Mouse (Mus musculus) activated CD4-positive, CD25-positive, alpha-beta regulatory T cell, adult 4 months (primary cell): ENCODE data around the gene Trappc2l. TPM values are rescaled to one million over a fixed set of nuclear protein-coding genes. Genes with fewer than 3 reads are reported as not detected.

Experiments used
- ATAC-seq: one replicate; pipeline ENCODE4 v1.8.0; 2017
- polyA plus RNA-seq, 2 experiments: library from polyadenylated mRNA; unstranded; fragments of 100-300 nt; shearing (Covaris generic); gene quantifications; one replicate each; pipeline ENCODE4 v1.2.1; 2017

Trappc2l gene
- polyA plus RNA-seq, 2 experiments from 2014 or later: 46.3 to 78.4 TPM

- ATAC-seq: no peak
These were observed 46.8 kb downstream of the Trappc2l start for GRCm38 (mm10) chr8:122658149-122658806.

GRCm38 (mm10) chr8:122658807-122659160 lies 47.3 kb downstream of the Trappc2l start:
- no peak for ATAC-seq

GRCm38 (mm10) chr8:122660022-122660421 lies 48.6 kb downstream of the Trappc2l start:
- no peak for ATAC-seq

- ATAC-seq: no peak
These were observed 49.7 kb downstream of the Trappc2l start for GRCm38 (mm10) chr8:122661138-122661537.

- no peak for ATAC-seq
These were observed 50.5 kb downstream of the Trappc2l start for GRCm38 (mm10) chr8:122661894-122662293.

GRCm38 (mm10) chr8:122663106-122663505 lies 51.7 kb downstream of the Trappc2l start:
- no peak for ATAC-seq

GRCm38 (mm10) chr8:122663670-122664069 lies 52.2 kb downstream of the Trappc2l start:
- no peak for ATAC-seq

GRCm38 (mm10) chr8:122665221-122665620 lies 53.8 kb downstream of the Trappc2l start:
- no peak for ATAC-seq

GRCm38 (mm10) chr8:122665667-122666316 lies 54.4 kb downstream of the Trappc2l start:
- no peak for ATAC-seq

Other genes with a start within 250 kb of the Trappc2l start
- gene Zc3h18, start 235.0 kb upstream of the Trappc2l start, polyA plus RNA-seq: 10 to 100 TPM; 10.9 to 18.2 TPM
- not detected for gene Il17c, start 189.6 kb upstream of the Trappc2l start, polyA plus RNA-seq
- gene Cyba, start 178.7 kb upstream of the Trappc2l start, polyA plus RNA-seq: 100 to 1,000 TPM; 750 to 796 TPM
- gene Mvd, start 168.2 kb upstream of the Trappc2l start, polyA plus RNA-seq: 10 to 100 TPM; 14.8 to 15.1 TPM
- gene Snai3, start 150.9 kb upstream of the Trappc2l start, polyA plus RNA-seq: 1 to 10 TPM; 3.2 to 5.1 TPM
- 10 to 100 TPM; 35.0 to 36.0 TPM for gene Rnf166, start 135.6 kb upstream of the Trappc2l start, polyA plus RNA-seq
- 10 to 100 TPM; 11.0 to 14.6 TPM for gene Ctu2, start 135.5 kb upstream of the Trappc2l start, polyA plus RNA-seq
- 10 to 100 TPM; 11.8 to 22.2 TPM for gene Piezo1, start 60.3 kb upstream of the Trappc2l start, polyA plus RNA-seq
- gene Cdt1, start 43.6 kb upstream of the Trappc2l start, polyA plus RNA-seq: 10 to 100 TPM; 10.4 to 13.0 TPM
- gene Aprt, start 34.7 kb upstream of the Trappc2l start, polyA plus RNA-seq: 100 to 1,000 TPM; 168 to 203 TPM
- 10 to 100 TPM in 1 of 2 experiments, 1 to 10 TPM in 1; 9.8 to 10.5 TPM for gene Galns, start 177 bp upstream of the Trappc2l start, polyA plus RNA-seq
- not detected for gene Pabpn1l, start 11.1 kb downstream of the Trappc2l start, polyA plus RNA-seq
- gene Cbfa2t3, start 87.5 kb downstream of the Trappc2l start, polyA plus RNA-seq: under 1 TPM; 0.08 to 0.28 TPM
- 10 to 100 TPM in 1 of 2 experiments, 1 to 10 TPM in 1; 8.0 to 10.2 TPM for gene Acsf3, start 163.8 kb downstream of the Trappc2l start, polyA plus RNA-seq
- under 1 TPM; 0.14 to 0.26 TPM for gene Cdh15, start 236.3 kb downstream of the Trappc2l start, polyA plus RNA-seq